Mouse (Mus musculus) hindbrain, embryonic 10.5 days (tissue): ENCODE measurements around the gene Slc12a8. TPM values are rescaled to one million over a fixed set of nuclear protein-coding genes. Genes with fewer than 3 reads are reported as not detected.
"Not testable (repeated sequence)": the region's sequence is repeated elsewhere in the genome, so short reads cannot be mapped to it uniquely, and the experiment has no call there.

Experiments used
- DNase-seq: peaks from one replicate; pipeline ENCODE4 v3.0.0-alpha.2; 2017; ENCODE audit warnings: low spot score
- H3K27ac ChIP-seq: fragments of 300-500 bp; sonication (generic); 2 replicates; pipeline ENCODE4 v1.5.1; 2016; ENCODE audit warnings: mild to moderate bottlenecking, moderate library complexity
- H3K27me3 ChIP-seq: fragments of 300-500 bp; sonication (generic); 2 replicates; pipeline ENCODE4 v1.6.1; 2016; ENCODE audit warnings: mild to moderate bottlenecking; ENCODE audit not compliant: poor library complexity, insufficient read depth, severe bottlenecking
- H3K36me3 ChIP-seq: fragments of 300-500 bp; sonication (generic); 2 replicates; pipeline ENCODE4 v1.6.1; 2016; ENCODE audit warnings: mild to moderate bottlenecking, moderate library complexity
- H3K4me1 ChIP-seq: fragments of 300-500 bp; sonication (generic); replicated peaks from 2 replicates; pipeline ENCODE4 v1.6.1; 2016; ENCODE audit warnings: mild to moderate bottlenecking
- H3K4me3 ChIP-seq: fragments of 300-500 bp; sonication (generic); 2 replicates; pipeline ENCODE4 v1.5.1; 2016; ENCODE audit warnings: mild to moderate bottlenecking, moderate library complexity
- H3K9me3 ChIP-seq: fragments of 300-500 bp; sonication (generic); 2 replicates; pipeline ENCODE4 v1.6.1; 2016; ENCODE audit warnings: mild to moderate bottlenecking, moderate library complexity
- WGBS: fragments of 180-500 bp; shearing (Covaris S2); methylation state at CpG from one replicate; pipeline ENCODE4 v1.1.7; 2016; 5-methylcytosine and 5-hydroxymethylcytosine counted together
- polyA plus RNA-seq: library from polyadenylated mRNA; unstranded; fragments of >200 nt; fragmentation: Nextera tagmentation; extraction: Ambion mirVana; gene quantifications from 2 replicates; pipeline ENCODE4 v1.2.1, GENCODE M21; 2016

The Slc12a8 gene
- polyA plus RNA-seq = 0.81 and 0.96 TPM in 2 replicates

DNA sequence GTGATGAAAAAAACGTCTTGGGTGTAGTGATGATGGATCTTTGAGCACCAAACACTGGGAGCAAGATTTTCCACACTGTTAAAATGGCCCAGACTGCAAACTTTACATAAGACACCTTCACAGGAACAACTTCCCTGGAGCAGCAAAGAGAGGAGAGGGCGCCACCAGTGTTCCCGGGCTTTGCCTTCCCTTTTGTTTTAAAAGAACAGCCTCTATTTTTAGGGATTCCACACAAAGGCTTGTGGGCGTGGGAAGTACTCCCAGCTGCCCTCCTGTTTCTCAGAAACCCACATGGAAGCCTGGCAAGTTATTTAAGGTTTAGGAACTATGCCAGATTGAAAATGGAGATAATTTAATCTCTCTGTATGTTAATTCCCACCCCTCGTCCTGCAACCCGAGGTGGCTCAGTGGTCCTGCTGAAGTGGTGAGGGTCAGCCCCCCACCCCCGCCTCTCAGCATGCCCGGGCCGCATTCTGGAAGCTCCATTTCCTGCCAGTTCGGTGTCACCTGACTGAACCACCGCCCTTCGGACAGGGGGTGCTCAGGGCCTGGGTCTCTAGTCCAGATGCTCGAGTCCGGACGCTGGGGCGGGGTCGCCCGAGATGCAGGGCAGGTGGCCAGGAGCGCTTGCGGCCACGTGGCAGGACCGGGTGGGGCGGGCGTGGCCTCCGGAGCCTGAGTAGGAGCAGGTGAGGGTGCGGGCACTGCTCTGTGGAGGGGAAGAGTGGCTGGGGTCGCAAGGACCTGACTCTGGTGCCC, at the start of gene Slc12a8:
Slc12a8 (plus strand) TSS at position 522 of the 759 bp plus-strand sequence.
- WGBS = 5% methylated on average over 27 of the region's 27 CpGs
- Histone ChIP-seq H3K27ac (peak within 1 kb of the TSS; percentile 88), H3K4me3 (peak within 1 kb of the TSS; percentile 56), H3K36me3 (no peaks in the 10 kb centered on the region), H3K4me1 (peaks cover 22% of the 10 kb centered on the region), H3K9me3 (no peaks in the 10 kb centered on the region), H3K27me3 (peaks cover 11% of the 10 kb centered on the region)
- peak; percentile 40 for DNase-seq

DNA sequence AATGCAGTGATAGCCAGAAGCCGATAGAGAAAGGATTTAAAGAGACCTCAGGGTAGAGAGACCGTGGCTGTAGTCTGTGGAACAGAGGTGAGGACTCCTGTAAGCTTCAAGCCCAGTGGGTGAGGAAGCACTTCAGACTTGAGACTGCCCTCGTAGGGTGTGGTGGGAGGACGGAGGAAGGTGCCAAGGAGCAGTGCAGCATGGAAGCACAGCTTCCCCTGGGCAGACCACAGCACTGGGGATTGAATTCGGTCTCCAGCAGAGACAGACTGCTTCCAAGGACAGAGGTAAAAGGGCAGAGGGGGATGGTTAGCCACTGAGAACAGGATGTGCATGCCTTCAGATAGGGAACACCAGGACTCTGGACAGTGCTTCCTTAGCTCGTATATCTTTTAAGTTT, 49.7 kb upstream of the Slc12a8 start:
- Histone ChIP-seq H3K27ac (no peak overlapping the region), H3K9me3 (no peaks in the 10 kb centered on the region), H3K27me3 (no peaks in the 10 kb centered on the region), H3K36me3 (peaks cover 48% of the 10 kb centered on the region), H3K4me1 (no peaks in the 10 kb centered on the region), H3K4me3 (no peak overlapping the region)
- 69% methylated on average over 6 of the region's 6 CpGs for WGBS
- no peak for DNase-seq

DNA sequence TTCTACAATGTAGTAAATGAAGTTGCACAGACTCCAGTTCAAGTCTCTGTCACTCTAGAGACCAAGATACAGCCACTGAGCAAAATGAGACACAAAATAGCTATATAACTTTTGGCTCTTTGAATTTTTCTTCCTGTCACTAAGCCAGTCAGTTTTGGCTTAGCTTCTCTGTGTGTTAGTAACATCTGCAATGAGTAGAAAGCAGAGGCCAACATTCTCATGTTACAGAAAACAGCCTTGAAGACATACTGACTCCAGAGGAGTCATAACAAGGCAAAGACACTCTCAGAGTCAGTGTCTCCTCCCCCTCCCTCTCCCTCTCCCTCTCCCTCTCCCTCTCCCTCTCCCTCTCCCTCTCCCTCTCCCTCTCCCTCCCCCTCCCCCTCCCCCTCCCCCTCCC, 47.2 kb upstream of the Slc12a8 start:
- Histone ChIP-seq H3K27me3 (no peaks in the 10 kb centered on the region), H3K36me3 (peaks cover 65% of the 10 kb centered on the region), H3K4me1 (no peaks in the 10 kb centered on the region), H3K27ac (no peak overlapping the region), H3K4me3 (no peak overlapping the region), H3K9me3 (no peaks in the 10 kb centered on the region)
- DNase-seq = no peak

DNA sequence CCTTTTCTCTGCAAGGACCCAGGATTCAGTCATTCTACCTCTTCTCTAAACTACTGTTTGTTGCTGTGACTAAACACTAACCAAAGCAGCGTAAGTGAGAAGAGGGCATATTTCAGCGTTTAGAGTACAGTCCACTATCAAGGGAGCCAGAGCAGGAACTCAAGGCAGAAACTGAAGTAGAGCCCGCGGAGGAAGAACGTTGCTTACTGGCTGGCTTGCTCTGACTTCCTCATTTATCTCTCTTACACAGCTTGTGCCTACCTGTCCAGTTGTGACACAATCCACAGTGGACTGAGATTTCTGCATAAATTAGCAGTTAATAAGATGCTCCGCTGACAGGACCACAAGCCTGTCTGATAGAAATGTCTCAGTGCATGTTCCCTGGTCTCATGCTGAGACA, 42.7 kb upstream of the Slc12a8 start:
- DNase-seq = no peak
- Histone ChIP-seq H3K36me3 (peaks cover 77% of the 10 kb centered on the region), H3K27ac (no peak overlapping the region), H3K9me3 (no peaks in the 10 kb centered on the region), H3K4me1 (no peaks in the 10 kb centered on the region), H3K4me3 (no peak overlapping the region), H3K27me3 (no peaks in the 10 kb centered on the region)
- 98% methylated on average over 6 of the region's 6 CpGs for WGBS

DNA sequence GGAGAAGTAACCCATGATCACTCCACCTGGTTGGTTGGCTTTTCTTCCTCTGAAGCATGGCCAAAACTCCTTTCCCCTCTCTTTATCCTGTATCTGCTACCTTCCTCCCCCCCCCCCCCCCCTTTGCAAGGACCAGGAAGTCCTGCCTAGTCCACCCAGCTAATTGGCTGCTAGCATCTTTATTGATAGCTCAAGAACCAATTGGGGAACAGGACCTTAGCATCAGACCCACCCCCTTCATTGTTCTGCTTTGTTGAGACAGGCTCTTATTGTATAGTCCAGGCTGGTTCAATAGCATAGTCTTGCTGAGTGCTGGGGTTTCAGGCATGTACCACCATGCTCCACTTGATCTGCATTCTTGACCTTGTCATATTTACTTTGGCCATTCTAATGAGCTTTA, 37.2 kb upstream of the Slc12a8 start:
- Histone ChIP-seq H3K27me3 (no peaks in the 10 kb centered on the region), H3K36me3 (peaks cover 82% of the 10 kb centered on the region), H3K4me1 (no peaks in the 10 kb centered on the region), H3K4me3 (no peak overlapping the region), H3K9me3 (peaks cover 4% of the 10 kb centered on the region; the same call in 1 of the 2 replicates), H3K27ac (no peak overlapping the region)
- no peak for DNase-seq

- Histone ChIP-seq H3K36me3 (peaks cover 78% of the 10 kb centered on the region), H3K4me1 (no peaks in the 10 kb centered on the region), H3K9me3 (peaks cover 4% of the 10 kb centered on the region; the same call in 1 of the 2 replicates), H3K27me3 (no peaks in the 10 kb centered on the region), H3K27ac (no peak overlapping the region), H3K4me3 (no peak overlapping the region)
- peak; percentile 20 for DNase-seq
- WGBS = 91% methylated on average over 2 of the region's 2 CpGs
These were observed 36.0 kb upstream of the Slc12a8 start for GRCm38 (mm10) chr16:33481148-33481547.

GRCm38 (mm10) chr16:33482309-33482708, 34.8 kb upstream of the Slc12a8 start:
- Histone ChIP-seq H3K27ac (no peak overlapping the region), H3K9me3 (peaks cover 4% of the 10 kb centered on the region; the same call in 1 of the 2 replicates), H3K27me3 (no peaks in the 10 kb centered on the region), H3K4me3 (no peak overlapping the region), H3K4me1 (no peaks in the 10 kb centered on the region), H3K36me3 (peaks cover 77% of the 10 kb centered on the region)
- no peak for DNase-seq
- WGBS = 94% methylated on average over 3 of the region's 3 CpGs

- H3K4me1 ChIP-seq = no peaks in the 10 kb centered on the region
- DNase-seq = no peak
- H3K9me3 ChIP-seq = no peaks in the 10 kb centered on the region
- peaks cover 68% of the 10 kb centered on the region for H3K36me3 ChIP-seq
- WGBS = 92% methylated on average over 4 of the region's 4 CpGs
- no peaks in the 10 kb centered on the region for H3K27me3 ChIP-seq
- H3K4me3 ChIP-seq = no peak overlapping the region
- no peak overlapping the region for H3K27ac ChIP-seq
These were observed 29.4 kb upstream of the Slc12a8 start for GRCm38 (mm10) chr16:33487709-33488108.

- no peak for DNase-seq
- no peaks in the 10 kb centered on the region for H3K9me3 ChIP-seq
- H3K36me3 ChIP-seq = peaks cover 56% of the 10 kb centered on the region
- no peak overlapping the region for H3K4me3 ChIP-seq
- no peaks in the 10 kb centered on the region for H3K4me1 ChIP-seq
- no peak overlapping the region for H3K27ac ChIP-seq
- H3K27me3 ChIP-seq = no peaks in the 10 kb centered on the region
- WGBS = 97% methylated on average over 4 of the region's 4 CpGs
These were observed 22.8 kb upstream of the Slc12a8 start for GRCm38 (mm10) chr16:33494374-33494773.

DNA sequence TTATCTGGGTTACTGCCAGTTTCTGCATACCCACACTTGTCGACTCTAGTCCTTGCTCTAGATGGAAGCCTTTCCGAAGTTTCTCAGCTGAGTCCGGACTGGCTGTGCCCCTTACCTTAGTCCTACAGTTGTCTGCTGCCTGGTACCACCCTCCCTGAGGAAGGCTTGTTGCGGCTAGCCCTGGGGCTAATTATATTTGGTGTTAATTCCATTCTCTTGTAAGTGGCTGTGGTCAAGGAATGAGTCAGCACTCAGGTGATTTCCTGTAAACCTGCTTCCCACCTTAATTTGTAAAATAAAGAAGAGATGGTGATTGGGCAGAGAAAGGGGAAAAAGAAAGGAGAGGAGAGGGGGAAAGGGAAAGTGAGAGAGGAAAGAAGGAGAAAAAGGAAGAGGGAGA, 9.0 kb upstream of the Slc12a8 start:
- WGBS = 89% methylated on average over 4 of the region's 4 CpGs

GRCm38 (mm10) chr16:33509231-33509630, 7.9 kb upstream of the Slc12a8 start:
- H3K27me3 ChIP-seq, DNase-seq, H3K27ac ChIP-seq, H3K4me1 ChIP-seq, H3K9me3 ChIP-seq, H3K4me3 ChIP-seq: not testable (repeated sequence)
- H3K36me3 ChIP-seq = peaks cover 12% of the 10 kb centered on the region
- WGBS = 85% methylated on average over 2 of the region's 2 CpGs

More for the DNA sequence above, 9.0 kb upstream of the Slc12a8 start:
- no peaks in the 10 kb centered on the region for H3K4me1 ChIP-seq
- no peaks in the 10 kb centered on the region for H3K9me3 ChIP-seq
- DNase-seq = no peak
- peaks cover 13% of the 10 kb centered on the region for H3K36me3 ChIP-seq
- no peaks in the 10 kb centered on the region for H3K27me3 ChIP-seq
- H3K4me3 ChIP-seq = no peak overlapping the region
- no peak overlapping the region for H3K27ac ChIP-seq

GRCm38 (mm10) chr16:33510856-33511255, 6.3 kb upstream of the Slc12a8 start:
- H3K9me3 ChIP-seq, H3K27ac ChIP-seq, H3K4me1 ChIP-seq, H3K4me3 ChIP-seq, H3K36me3 ChIP-seq, H3K27me3 ChIP-seq, DNase-seq: not testable (repeated sequence)
- 91% methylated on average over 4 of the region's 4 CpGs for WGBS

DNA sequence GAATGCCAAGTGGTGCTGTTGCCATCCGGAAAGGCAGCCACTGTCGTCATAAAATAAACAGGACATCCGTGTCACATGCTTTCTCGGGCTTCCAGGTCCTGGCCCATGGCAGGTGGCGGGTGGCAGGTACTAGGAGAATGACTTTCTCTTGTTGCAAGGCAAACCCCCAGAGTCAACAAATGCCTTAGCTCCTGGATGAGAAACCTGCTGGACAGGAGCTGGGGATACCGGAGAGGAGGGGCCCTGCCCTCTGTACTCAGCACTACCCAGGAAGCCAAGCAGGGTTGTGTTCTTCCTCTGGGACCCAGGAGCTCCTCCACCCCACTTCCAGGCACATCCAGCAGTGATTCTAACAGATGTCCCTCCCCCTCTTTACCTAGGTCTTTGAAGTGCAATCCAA, 4.6 kb upstream of the Slc12a8 start:
- 89% methylated on average over 6 of the region's 6 CpGs for WGBS
- H3K4me1 ChIP-seq = peaks cover 13% of the 10 kb centered on the region
- no peaks in the 10 kb centered on the region for H3K9me3 ChIP-seq

More for the DNA sequence above, 4.6 kb upstream of the Slc12a8 start:
- Histone ChIP-seq H3K27ac (no peak overlapping the region), H3K36me3 (no peaks in the 10 kb centered on the region), H3K27me3 (peaks cover 5% of the 10 kb centered on the region; the same call in 1 of the 2 replicates), H3K4me3 (no peak overlapping the region)
- no peak for DNase-seq
